Mouse (Mus musculus) hindbrain, embryonic 11.5 days (tissue): Measurements from ENCODE around the gene Tmem251. TPM values are rescaled to one million over a fixed set of nuclear protein-coding genes. Genes with fewer than 3 reads are reported as not detected.

ENCODE experiments used
- ATAC-seq: fragments of 200-750 bp; cut with Nextera tagmentation; 2 replicates; pipeline ENCODE4 v1.8.0; 2017; ENCODE audit warnings: mild to moderate bottlenecking, moderate TSS enrichment, moderate library complexity; ENCODE audit not compliant: low FRiP score
- DNase-seq: peaks from one replicate; pipeline ENCODE4 v3.0.0-alpha.2; 2015; ENCODE audit warnings: low spot score
- H3K27ac ChIP-seq: fragments of 300-500 bp; sonication (generic); 2 replicates; pipeline ENCODE4 v1.5.1; 2014; ENCODE audit warnings: mild to moderate bottlenecking, low read depth, low read length
- H3K27me3 ChIP-seq: fragments of 300-500 bp; sonication (generic); 2 replicates; pipeline ENCODE4 v1.6.1; 2014; ENCODE audit warnings: mild to moderate bottlenecking, low read length, moderate library complexity, mixed read lengths; ENCODE audit not compliant: control insufficient read depth, insufficient read depth
- H3K36me3 ChIP-seq: fragments of 300-500 bp; sonication (generic); 2 replicates; pipeline ENCODE4 v1.6.1; 2014; ENCODE audit warnings: mild to moderate bottlenecking, low read length, moderate library complexity, mixed read lengths; ENCODE audit not compliant: control insufficient read depth, insufficient read depth
- H3K4me1 ChIP-seq: fragments of 300-500 bp; sonication (generic); replicated peaks from 2 replicates; pipeline ENCODE4 v1.6.1; 2014; ENCODE audit warnings: low read length, mixed read lengths; ENCODE audit not compliant: control insufficient read depth, insufficient read depth
- H3K4me2 ChIP-seq: fragments of 300-500 bp; sonication (generic); replicated peaks from 2 replicates; pipeline ENCODE4 v1.6.1; 2014; ENCODE audit warnings: mild to moderate bottlenecking, low read depth, low read length
- H3K4me3 ChIP-seq: fragments of 300-500 bp; sonication (generic); 2 replicates; pipeline ENCODE4 v1.5.1; 2014; ENCODE audit warnings: low read depth, low read length
- H3K9ac ChIP-seq: fragments of 300-500 bp; sonication (generic); 2 replicates; pipeline ENCODE4 v1.6.1; 2014; ENCODE audit warnings: low read depth, low read length
- H3K9me3 ChIP-seq: fragments of 300-500 bp; sonication (generic); 2 replicates; pipeline ENCODE4 v1.6.1; 2016; ENCODE audit warnings: low read length; ENCODE audit not compliant: control insufficient read depth
- WGBS: fragments of 180-500 bp; shearing (Covaris S2); extraction: QIAGEN DNeasy Blood & Tissue Kit; methylation state at CpG from one replicate; pipeline ENCODE4 v1.1.7; 2014; 5-methylcytosine and 5-hydroxymethylcytosine counted together
- polyA plus RNA-seq: library from polyadenylated mRNA; unstranded; fragments of >200 nt; fragmentation: Nextera tagmentation; extraction: Ambion mirVana; gene quantifications from 2 replicates; pipeline ENCODE4 v1.2.1, GENCODE M21; 2014

Gene Tmem251
- polyA plus RNA-seq, 1 experiment from 2014 or later, result 11.3 TPM

DNA sequence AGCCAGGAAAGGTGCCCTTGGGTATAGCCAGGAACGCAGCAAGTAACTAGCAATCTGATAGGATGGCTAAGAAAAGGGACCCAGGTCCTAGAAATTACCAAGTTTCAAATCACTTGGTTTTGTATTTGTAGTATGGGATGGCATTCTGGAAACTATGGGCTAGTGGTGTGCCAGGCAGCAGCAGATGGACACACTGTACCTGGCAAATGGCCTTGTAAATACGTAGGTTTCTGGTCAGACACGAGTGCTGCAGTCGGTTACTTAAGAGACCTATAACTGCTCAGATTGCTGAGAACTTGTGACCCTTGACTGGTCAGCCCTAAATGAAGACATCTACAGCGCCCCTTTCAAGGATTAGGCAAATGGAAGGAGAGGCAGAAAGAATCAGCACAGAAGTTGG, 34.6 kb downstream of the Tmem251 start:
- ATAC-seq (no peak), DNase-seq (no peak)
- Histone ChIP-seq H3K4me2 (no peak overlapping the region), H3K4me1 (no peaks in the 10 kb centered on the region), H3K27me3 (no peaks in the 10 kb centered on the region), H3K27ac (no peak overlapping the region), H3K9ac (no peak overlapping the region), H3K4me3 (no peak overlapping the region), H3K9me3 (no peaks in the 10 kb centered on the region), H3K36me3 (peaks cover 2% of the 10 kb centered on the region; the same call in 1 of the 2 replicates)
- WGBS, result 85% methylated on average over 5 of the region's 5 CpGs

DNA sequence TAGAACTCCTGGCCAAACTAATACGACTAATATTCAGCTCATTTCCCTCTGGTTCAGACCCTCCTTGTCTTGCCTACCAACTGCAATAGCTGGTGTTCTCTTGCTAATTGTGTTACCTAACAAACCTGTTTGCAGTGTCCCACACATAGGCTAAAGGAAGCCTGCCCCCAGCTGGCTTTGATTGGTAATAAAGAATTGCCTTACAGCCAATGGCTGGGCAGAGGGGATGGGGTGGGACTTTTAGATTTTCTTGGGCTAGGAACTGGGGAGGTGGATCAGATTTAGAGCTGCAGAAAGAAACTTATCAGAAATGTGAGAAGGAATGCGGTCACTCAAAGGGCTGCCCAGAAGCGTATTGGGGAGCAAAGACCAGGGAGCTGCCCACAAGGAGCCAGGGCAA, 35.9 kb downstream of the Tmem251 start:
- Histone ChIP-seq H3K36me3 (peaks cover 2% of the 10 kb centered on the region; the same call in 1 of the 2 replicates), H3K4me1 (no peaks in the 10 kb centered on the region), H3K27me3 (no peaks in the 10 kb centered on the region), H3K4me2 (no peak overlapping the region), H3K9ac (no peak overlapping the region), H3K27ac (no peak overlapping the region), H3K9me3 (no peaks in the 10 kb centered on the region), H3K4me3 (no peak overlapping the region)
- WGBS, result 60% methylated on average over 3 of the region's 3 CpGs
- no peak for ATAC-seq
- peak; percentile 19 for DNase-seq

DNA sequence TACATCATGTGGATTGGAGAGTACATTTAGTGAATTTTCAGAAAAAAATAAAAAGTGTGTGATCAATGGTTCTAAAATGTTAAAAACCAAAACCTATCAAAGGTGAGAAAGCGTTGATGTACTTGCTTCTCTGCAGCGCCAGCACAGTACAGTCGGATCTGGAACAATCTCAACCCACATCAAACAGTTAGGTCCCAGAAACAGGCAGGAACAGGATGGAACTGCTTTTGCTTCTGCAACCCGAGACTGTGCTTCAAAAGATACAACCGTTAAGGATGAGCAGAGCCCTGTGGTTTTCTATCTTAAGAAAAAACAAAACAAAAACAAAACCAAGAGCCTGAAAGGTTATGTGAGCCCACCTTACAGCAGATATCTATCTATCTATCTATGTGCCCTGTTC, 39.3 kb downstream of the Tmem251 start:
- Histone ChIP-seq H3K36me3 (peaks cover 5% of the 10 kb centered on the region; the same call in 1 of the 2 replicates), H3K4me3 (no peak overlapping the region), H3K4me2 (no peak overlapping the region), H3K9ac (no peak overlapping the region), H3K4me1 (no peaks in the 10 kb centered on the region), H3K9me3 (no peaks in the 10 kb centered on the region), H3K27me3 (no peaks in the 10 kb centered on the region), H3K27ac (no peak overlapping the region)
- DNase-seq (no peak), ATAC-seq (no peak)
- WGBS, result 95% methylated on average over 5 of the region's 5 CpGs

DNA sequence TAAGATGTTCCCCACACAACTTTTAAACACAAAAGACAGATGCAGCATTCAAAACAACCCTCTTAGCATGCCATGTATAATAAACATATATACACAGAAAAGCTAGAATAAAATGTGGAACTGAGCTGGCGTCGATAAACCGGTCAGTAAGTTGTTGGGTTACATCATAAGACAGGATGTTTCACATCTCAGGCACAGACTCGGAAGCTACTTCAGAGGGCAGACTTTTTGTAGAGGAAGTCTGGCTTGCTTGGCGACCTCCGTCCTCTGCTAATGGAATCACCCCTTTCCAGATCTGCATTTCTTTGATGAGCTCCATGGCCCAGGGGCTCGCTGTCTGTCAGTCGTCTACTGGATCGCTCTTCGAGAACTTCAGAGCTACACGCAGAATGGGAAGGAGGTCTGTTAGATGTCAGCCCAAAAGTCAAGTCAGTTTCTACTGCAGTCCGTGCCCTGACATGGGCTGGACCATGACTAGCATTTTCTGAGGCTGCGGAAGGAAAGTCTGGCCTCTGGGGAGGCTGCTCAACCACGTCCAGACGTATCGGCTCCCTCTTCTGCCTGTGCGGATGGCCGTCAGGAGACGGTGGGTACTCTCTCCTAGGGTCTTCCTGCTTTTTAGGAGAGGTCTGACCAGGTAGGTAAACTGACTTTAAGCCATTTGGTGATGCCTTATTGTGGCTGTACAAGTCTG, 41.5 kb downstream of the Tmem251 start:
- Histone ChIP-seq H3K36me3 (peaks cover 5% of the 10 kb centered on the region; the same call in 1 of the 2 replicates), H3K4me3 (no peak overlapping the region), H3K9ac (no peak overlapping the region), H3K9me3 (no peaks in the 10 kb centered on the region), H3K4me2 (no peak overlapping the region), H3K27ac (no peak overlapping the region), H3K4me1 (no peaks in the 10 kb centered on the region), H3K27me3 (no peaks in the 10 kb centered on the region)
- no peak for ATAC-seq
- no peak for DNase-seq
- WGBS, result 90% methylated on average over 19 of the region's 19 CpGs

DNA sequence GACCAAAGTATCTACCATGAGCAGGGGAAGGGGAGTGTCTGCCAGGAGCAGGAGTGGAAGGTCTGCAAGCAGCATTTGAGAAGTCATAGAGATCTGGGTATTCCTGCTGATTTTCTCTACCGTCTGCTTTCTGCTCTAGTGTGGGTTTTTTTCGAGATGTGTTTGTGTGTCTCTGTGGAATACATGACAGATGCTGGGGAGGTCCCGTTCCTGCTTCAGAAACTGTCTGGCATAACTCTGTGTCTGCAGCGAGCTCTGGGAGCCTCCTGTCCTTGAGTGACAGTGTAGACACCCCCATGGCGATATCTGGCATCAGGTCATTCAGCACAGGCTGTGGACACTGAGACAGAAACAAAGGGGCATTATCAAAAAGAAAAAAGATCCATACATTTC, 42.0 kb downstream of the Tmem251 start:
- H3K9ac ChIP-seq, result no peak overlapping the region
- H3K36me3 ChIP-seq, result peaks cover 5% of the 10 kb centered on the region; the same call in 1 of the 2 replicates
- WGBS, result 89% methylated on average over 5 of the region's 5 CpGs

DNA sequence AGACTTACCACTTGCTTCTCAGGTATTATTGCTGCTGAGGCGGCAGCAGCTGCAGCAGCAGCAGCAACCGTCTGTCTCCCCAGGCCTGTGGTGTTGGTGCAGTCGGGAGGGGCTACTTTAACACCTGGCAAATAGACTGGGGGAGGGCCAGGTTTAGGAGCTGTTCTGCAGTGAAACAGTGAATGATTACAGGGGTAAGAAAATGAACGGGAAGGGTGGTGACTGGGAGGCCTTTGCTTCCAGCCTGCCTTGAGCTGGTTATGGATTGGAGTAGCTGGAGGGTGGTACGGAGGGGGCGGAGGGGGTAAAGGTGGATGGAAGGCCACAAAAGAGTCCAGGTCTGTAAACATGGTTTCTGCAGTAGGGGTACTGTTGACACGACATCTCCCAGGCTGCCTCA, 44.4 kb downstream of the Tmem251 start:
- DNase-seq (no peak), ATAC-seq (no peak)
- no peak overlapping the region for H3K27ac ChIP-seq
- H3K9me3 ChIP-seq, result no peaks in the 10 kb centered on the region
- no peaks in the 10 kb centered on the region for H3K4me1 ChIP-seq
- H3K4me3 ChIP-seq, result no peak overlapping the region
- peaks cover 5% of the 10 kb centered on the region; the same call in 1 of the 2 replicates for H3K36me3 ChIP-seq
- no peaks in the 10 kb centered on the region for H3K27me3 ChIP-seq
- no peak overlapping the region for H3K4me2 ChIP-seq
- H3K9ac ChIP-seq, result no peak overlapping the region
- WGBS, result 87% methylated on average over 7 of the region's 7 CpGs

More for the DNA sequence above, 42.0 kb downstream of the Tmem251 start:
- no peak overlapping the region for H3K4me2 ChIP-seq
- no peaks in the 10 kb centered on the region for H3K4me1 ChIP-seq
- H3K9me3 ChIP-seq, result no peaks in the 10 kb centered on the region
- DNase-seq (no peak), ATAC-seq (no peak)
- H3K27ac ChIP-seq, result no peak overlapping the region
- no peaks in the 10 kb centered on the region for H3K27me3 ChIP-seq
- H3K4me3 ChIP-seq, result no peak overlapping the region

Other genes starting within 250 kb of the Tmem251 start
- gene Chga, start 188.8 kb upstream of the Tmem251 start, polyA plus RNA-seq, result 24.8 and 27.1 TPM in 2 replicates
- gene Itpk1, start 38.8 kb upstream of the Tmem251 start, polyA plus RNA-seq, result 14.1 and 16.8 TPM in 2 replicates
- gene Moap1, start 101 bp upstream of the Tmem251 start, polyA plus RNA-seq, result 35.7 and 42.9 TPM in 2 replicates
- not detected in 2 replicates for gene Gm28051, start 14.0 kb downstream of the Tmem251 start, polyA plus RNA-seq
- 47.2 and 56.2 TPM in 2 replicates for gene Gon7, start 14.0 kb downstream of the Tmem251 start, polyA plus RNA-seq
- gene Ubr7, start 14.2 kb downstream of the Tmem251 start, polyA plus RNA-seq, result 58.8 and 69.1 TPM in 2 replicates
- gene Gm20604, start 14.9 kb downstream of the Tmem251 start, polyA plus RNA-seq, result 34.1 and 36.2 TPM in 2 replicates
- 19.6 and 20.6 TPM in 2 replicates for gene Btbd7, start 134.7 kb downstream of the Tmem251 start, polyA plus RNA-seq
- not detected in 2 replicates for gene Cox8c, start 155.6 kb downstream of the Tmem251 start, polyA plus RNA-seq
- gene Unc79, start 205.1 kb downstream of the Tmem251 start, polyA plus RNA-seq, result 3.7 and 4.5 TPM in 2 replicates